Mouse (Mus musculus): ENCODE measurements around the gene Npas3. TPM values are rescaled to one million over a fixed set of nuclear protein-coding genes. Genes with fewer than 3 reads are reported as not detected.

Gene Npas3
- polyA plus RNA-seq, 1 experiment from 2014 or later: 0.49 TPM

DNA sequence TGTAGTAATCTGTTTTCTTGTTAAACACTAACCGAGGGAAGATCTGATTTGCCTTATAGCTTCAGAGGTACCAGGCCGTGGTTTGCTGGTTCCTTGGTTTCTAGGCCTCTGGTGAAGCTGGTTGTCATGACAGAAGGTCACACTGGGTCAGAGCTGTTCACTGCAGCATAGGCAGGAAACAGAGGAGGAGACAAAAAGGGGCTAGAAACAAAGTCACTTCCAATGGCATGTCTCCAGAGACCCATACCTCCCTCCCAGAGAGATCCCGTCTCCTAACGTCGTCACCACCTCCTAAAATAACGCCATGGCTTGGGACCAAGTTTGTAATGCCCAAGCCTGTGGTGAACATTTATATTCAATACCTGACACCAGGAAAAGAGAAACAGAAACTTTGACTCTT lies 236.4 kb downstream of the Npas3 start:
- Histone ChIP-seq H3K9ac (ENCODE audit: low read length) (no peak overlapping the region), H3K9me3 (replicated peaks; ENCODE audit: control insufficient read depth, low read length) (no peaks in the 10 kb centered on the region), H3K4me1 (ENCODE audit: control insufficient read depth, insufficient read depth, low read length) (no peaks in the 10 kb centered on the region), H3K4me2 (ENCODE audit: low read depth, low read length) (no peak overlapping the region), H3K36me3 (ENCODE audit: control insufficient read depth, insufficient read depth) (no peaks in the 10 kb centered on the region), H3K4me3 (ENCODE audit: low read length) (no peak overlapping the region), H3K27me3 (ENCODE audit: control insufficient read depth, insufficient read depth, low read length) (no peaks in the 10 kb centered on the region), H3K27ac (ENCODE audit: low read length) (no peak overlapping the region)
- no peak for ATAC-seq (replicated peaks; ENCODE audit: extremely low read depth, insufficient read depth, low FRiP score)
- 60% methylated on average over 6 of the region's 6 CpGs for WGBS

DNA sequence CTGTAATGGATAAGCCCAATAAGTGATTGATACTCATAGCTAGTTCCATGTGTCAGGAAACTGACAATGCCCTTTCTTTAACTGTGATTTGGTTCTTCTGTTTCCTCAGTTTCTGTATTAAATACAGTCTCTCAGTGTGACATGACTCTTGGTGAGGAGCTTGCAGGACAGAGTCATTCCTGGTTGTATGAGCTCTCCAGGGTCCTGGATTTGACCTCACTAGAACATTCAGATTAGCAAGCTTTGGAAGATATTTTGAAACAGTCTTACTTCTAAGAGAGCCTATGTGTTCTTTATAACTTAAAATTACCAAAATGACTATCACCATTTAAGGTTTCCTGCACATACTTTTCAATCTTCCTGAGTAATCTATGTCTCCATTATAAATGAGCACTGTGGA lies 247.9 kb downstream of the Npas3 start:
- H3K9ac ChIP-seq (ENCODE audit: low read length): no peak overlapping the region
- H3K27ac ChIP-seq (ENCODE audit: low read length): no peak overlapping the region
- no peaks in the 10 kb centered on the region for H3K27me3 ChIP-seq (ENCODE audit: control insufficient read depth, insufficient read depth, low read length)
- H3K4me1 ChIP-seq (ENCODE audit: control insufficient read depth, insufficient read depth, low read length): no peaks in the 10 kb centered on the region
- ATAC-seq (replicated peaks; ENCODE audit: extremely low read depth, insufficient read depth, low FRiP score): no peak
- H3K36me3 ChIP-seq (ENCODE audit: control insufficient read depth, insufficient read depth): no peaks in the 10 kb centered on the region
- no peak overlapping the region for H3K4me3 ChIP-seq (ENCODE audit: low read length)
- no peak overlapping the region for H3K4me2 ChIP-seq (ENCODE audit: low read depth, low read length)
- H3K9me3 ChIP-seq (replicated peaks; ENCODE audit: control insufficient read depth, low read length): no peaks in the 10 kb centered on the region

DNA sequence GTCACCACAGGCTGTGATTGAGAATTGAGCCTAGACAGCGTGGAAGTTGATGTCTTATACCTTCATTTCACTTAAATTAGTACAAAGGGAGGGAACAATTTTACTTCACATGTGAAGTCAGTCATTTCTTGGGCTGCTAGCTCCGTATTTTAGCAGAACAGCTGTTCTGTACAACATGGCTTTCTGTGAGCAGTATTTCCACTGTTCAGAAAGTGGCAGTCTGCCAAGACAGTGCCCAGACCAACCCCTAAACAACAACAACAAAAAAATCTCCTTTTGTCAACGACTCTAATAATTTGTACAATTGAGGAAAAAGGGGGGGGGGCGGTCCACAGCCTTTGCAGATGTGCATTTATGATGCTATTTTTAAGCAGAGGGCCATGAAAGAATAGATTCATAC lies 266.4 kb downstream of the Npas3 start:
- H3K4me2 ChIP-seq (ENCODE audit: low read depth, low read length): no peak overlapping the region
- H3K27ac ChIP-seq (ENCODE audit: low read length): no peak overlapping the region
- no peaks in the 10 kb centered on the region for H3K4me1 ChIP-seq (ENCODE audit: control insufficient read depth, insufficient read depth, low read length)
- no peak overlapping the region for H3K9ac ChIP-seq (ENCODE audit: low read length)
- H3K9me3 ChIP-seq (replicated peaks; ENCODE audit: control insufficient read depth, low read length): no peaks in the 10 kb centered on the region
- WGBS: 57% methylated on average over 4 of the region's 4 CpGs
- no peaks in the 10 kb centered on the region for H3K27me3 ChIP-seq (ENCODE audit: control insufficient read depth, insufficient read depth, low read length)
- no peak overlapping the region for H3K4me3 ChIP-seq (ENCODE audit: low read length)
- no peak for ATAC-seq (replicated peaks; ENCODE audit: extremely low read depth, insufficient read depth, low FRiP score)
- H3K36me3 ChIP-seq (ENCODE audit: control insufficient read depth, insufficient read depth): no peaks in the 10 kb centered on the region

DNA sequence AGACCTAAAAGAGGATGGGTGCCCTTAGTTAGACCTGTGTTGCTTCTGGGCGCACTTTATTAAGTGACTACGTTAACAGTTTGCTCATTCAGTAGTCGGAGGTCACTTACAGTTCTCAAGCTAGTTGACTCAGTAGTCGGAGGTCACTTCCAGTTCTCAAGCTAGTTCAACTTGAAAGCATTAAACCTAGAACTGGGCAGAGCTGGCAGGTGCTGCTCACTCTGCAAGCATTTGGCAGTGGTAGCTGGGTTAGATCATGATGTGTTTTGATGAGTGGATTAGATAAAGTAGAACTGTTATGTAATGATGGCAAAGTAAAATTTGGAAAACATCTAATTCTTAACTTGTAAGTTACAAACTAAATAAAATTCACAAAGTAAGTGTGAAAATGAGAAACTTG lies 271.1 kb downstream of the Npas3 start:
- Histone ChIP-seq H3K36me3 (ENCODE audit: control insufficient read depth, insufficient read depth) (no peaks in the 10 kb centered on the region), H3K27me3 (ENCODE audit: control insufficient read depth, insufficient read depth, low read length) (no peaks in the 10 kb centered on the region), H3K4me1 (ENCODE audit: control insufficient read depth, insufficient read depth, low read length) (no peaks in the 10 kb centered on the region), H3K27ac (ENCODE audit: low read length) (no peak overlapping the region), H3K4me3 (ENCODE audit: low read length) (no peak overlapping the region), H3K9me3 (replicated peaks; ENCODE audit: control insufficient read depth, low read length) (no peaks in the 10 kb centered on the region), H3K9ac (ENCODE audit: low read length) (no peak overlapping the region), H3K4me2 (ENCODE audit: low read depth, low read length) (no peak overlapping the region)
- WGBS: 72% methylated on average over 4 of the region's 4 CpGs
- no peak for ATAC-seq (replicated peaks; ENCODE audit: extremely low read depth, insufficient read depth, low FRiP score)

DNA sequence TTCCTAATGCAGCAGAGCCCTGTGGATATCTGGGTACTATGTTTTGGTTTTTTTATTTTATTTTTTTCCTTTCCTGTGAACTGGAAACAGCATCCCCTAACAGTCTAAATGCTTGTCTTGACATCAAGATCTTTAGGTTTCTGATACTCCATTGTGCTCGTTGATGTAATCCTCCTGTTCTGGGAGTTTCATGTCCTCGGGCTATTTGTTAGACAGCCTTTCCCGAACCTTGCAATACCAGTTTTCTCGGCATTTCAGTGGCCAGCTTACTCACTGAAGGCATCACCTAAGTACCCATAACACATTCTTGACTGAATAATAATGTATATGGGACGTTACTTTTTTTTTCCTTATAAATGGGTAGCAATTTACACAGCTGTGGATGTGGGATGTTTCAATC lies 274.2 kb downstream of the Npas3 start:
- Histone ChIP-seq H3K4me1 (ENCODE audit: control insufficient read depth, insufficient read depth, low read length) (no peaks in the 10 kb centered on the region), H3K27ac (ENCODE audit: low read length) (no peak overlapping the region), H3K4me2 (ENCODE audit: low read depth, low read length) (no peak overlapping the region), H3K36me3 (ENCODE audit: control insufficient read depth, insufficient read depth) (no peaks in the 10 kb centered on the region), H3K9me3 (replicated peaks; ENCODE audit: control insufficient read depth, low read length) (no peaks in the 10 kb centered on the region), H3K4me3 (ENCODE audit: low read length) (no peak overlapping the region), H3K27me3 (ENCODE audit: control insufficient read depth, insufficient read depth, low read length) (no peaks in the 10 kb centered on the region), H3K9ac (ENCODE audit: low read length) (no peak overlapping the region)
- ATAC-seq (replicated peaks; ENCODE audit: extremely low read depth, insufficient read depth, low FRiP score): no peak
- WGBS: 71% methylated on average over 5 of the region's 5 CpGs

DNA sequence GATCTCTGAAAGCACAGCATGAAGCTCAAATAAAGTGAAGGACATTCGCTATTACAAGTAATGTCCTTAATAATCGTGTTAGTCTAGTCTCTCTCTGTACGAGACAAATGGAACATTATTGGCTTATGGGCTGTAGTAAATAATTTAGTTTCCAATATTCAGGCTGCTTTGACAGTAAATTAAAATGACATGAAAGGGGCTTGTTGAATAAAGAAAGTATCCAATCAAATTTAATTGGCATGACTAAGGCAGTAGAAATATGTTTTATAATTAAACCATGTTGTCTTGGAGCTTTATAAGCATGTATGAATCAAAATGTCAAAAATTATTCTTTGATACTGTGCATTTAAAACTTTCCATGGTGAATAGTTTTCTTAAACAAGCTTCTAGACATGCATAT lies 278.6 kb downstream of the Npas3 start:
- no peak overlapping the region for H3K9ac ChIP-seq (ENCODE audit: low read length)
- H3K9me3 ChIP-seq (replicated peaks; ENCODE audit: control insufficient read depth, low read length): no peaks in the 10 kb centered on the region
- H3K27me3 ChIP-seq (ENCODE audit: control insufficient read depth, insufficient read depth, low read length): no peaks in the 10 kb centered on the region
- H3K27ac ChIP-seq (ENCODE audit: low read length): no peak overlapping the region
- 94% methylated on average over 3 of the region's 3 CpGs for WGBS
- H3K4me3 ChIP-seq (ENCODE audit: low read length): no peak overlapping the region
- H3K4me1 ChIP-seq (ENCODE audit: control insufficient read depth, insufficient read depth, low read length): no peaks in the 10 kb centered on the region
- no peaks in the 10 kb centered on the region for H3K36me3 ChIP-seq (ENCODE audit: control insufficient read depth, insufficient read depth)
- H3K4me2 ChIP-seq (ENCODE audit: low read depth, low read length): no peak overlapping the region
- no peak for ATAC-seq (replicated peaks; ENCODE audit: extremely low read depth, insufficient read depth, low FRiP score)

DNA sequence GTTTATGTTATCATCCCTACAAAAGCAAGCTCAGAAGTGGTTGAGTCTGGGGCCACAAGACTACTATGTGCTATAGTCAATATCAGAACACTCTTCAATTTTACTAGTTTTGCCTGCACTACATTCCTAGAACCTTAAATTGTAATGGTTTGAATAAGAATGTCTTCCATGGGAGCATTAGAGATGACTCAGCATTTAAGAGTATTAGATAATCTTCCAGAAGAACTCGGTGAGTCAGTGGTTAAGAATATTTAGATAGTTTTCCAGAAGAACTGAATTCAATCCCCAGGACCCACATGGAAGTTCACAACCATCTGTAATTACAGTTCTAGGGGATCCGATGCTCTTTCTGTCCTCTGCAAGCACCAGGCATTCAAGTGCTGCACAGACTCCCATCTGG lies 280.9 kb downstream of the Npas3 start:
- Histone ChIP-seq H3K27ac (ENCODE audit: low read length) (no peak overlapping the region), H3K36me3 (ENCODE audit: control insufficient read depth, insufficient read depth) (no peaks in the 10 kb centered on the region), H3K4me3 (ENCODE audit: low read length) (no peak overlapping the region), H3K27me3 (ENCODE audit: control insufficient read depth, insufficient read depth, low read length) (no peaks in the 10 kb centered on the region), H3K9ac (ENCODE audit: low read length) (no peak overlapping the region), H3K4me2 (ENCODE audit: low read depth, low read length) (no peak overlapping the region), H3K9me3 (replicated peaks; ENCODE audit: control insufficient read depth, low read length) (no peaks in the 10 kb centered on the region), H3K4me1 (ENCODE audit: control insufficient read depth, insufficient read depth, low read length) (no peaks in the 10 kb centered on the region)
- WGBS: 65% methylated on average over 2 of the region's 2 CpGs
- ATAC-seq (replicated peaks; ENCODE audit: extremely low read depth, insufficient read depth, low FRiP score): no peak

DNA sequence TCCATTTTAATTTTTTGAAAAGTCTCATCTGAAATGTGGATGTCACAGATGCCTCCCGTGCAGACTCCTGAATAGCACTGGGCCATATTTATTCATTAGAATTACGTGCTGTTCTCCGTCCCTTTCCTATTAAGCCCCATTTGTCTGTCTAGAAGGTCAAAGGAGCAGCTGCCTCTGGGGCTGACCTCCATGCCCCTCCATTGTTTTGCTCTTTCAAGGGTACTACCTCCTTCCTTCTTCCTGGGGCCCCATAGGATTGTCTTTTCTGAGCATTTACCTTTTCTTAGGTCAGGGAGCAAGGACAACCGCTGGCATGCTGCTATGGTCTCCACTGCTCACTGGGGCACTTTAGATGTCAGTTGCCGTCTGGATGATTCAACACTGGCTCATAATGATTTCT lies 288.3 kb downstream of the Npas3 start:
- Histone ChIP-seq H3K27ac (ENCODE audit: low read length) (no peak overlapping the region), H3K36me3 (ENCODE audit: control insufficient read depth, insufficient read depth) (no peaks in the 10 kb centered on the region), H3K9ac (ENCODE audit: low read length) (no peak overlapping the region), H3K4me1 (ENCODE audit: control insufficient read depth, insufficient read depth, low read length) (no peaks in the 10 kb centered on the region), H3K9me3 (replicated peaks; ENCODE audit: control insufficient read depth, low read length) (no peaks in the 10 kb centered on the region), H3K4me2 (ENCODE audit: low read depth, low read length) (no peak overlapping the region), H3K27me3 (ENCODE audit: control insufficient read depth, insufficient read depth, low read length) (no peaks in the 10 kb centered on the region), H3K4me3 (ENCODE audit: low read length) (no peak overlapping the region)
- 79% methylated on average over 5 of the region's 5 CpGs for WGBS
- ATAC-seq (replicated peaks; ENCODE audit: extremely low read depth, insufficient read depth, low FRiP score): no peak

DNA sequence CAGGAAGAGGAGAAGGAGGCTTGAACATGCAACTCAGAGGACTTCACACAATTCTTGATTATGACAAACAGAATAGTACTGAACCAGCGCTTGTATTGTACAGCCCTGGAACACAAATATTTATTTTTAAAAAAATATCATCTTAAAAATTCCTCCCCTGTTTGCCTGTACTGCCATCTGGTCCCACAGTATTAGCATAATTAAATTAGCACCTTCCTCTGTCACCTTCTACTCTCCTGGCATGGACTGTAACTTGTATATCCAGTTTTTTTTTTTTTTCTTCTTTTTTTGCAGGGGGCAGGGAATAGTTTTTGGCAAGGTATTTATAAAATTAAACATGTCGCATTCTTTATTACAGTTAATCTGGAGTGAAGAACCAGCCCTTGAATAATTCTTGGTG lies 307.9 kb downstream of the Npas3 start:
- Histone ChIP-seq H3K4me1 (ENCODE audit: control insufficient read depth, insufficient read depth, low read length) (no peaks in the 10 kb centered on the region), H3K27ac (ENCODE audit: low read length) (no peak overlapping the region), H3K36me3 (ENCODE audit: control insufficient read depth, insufficient read depth) (no peaks in the 10 kb centered on the region), H3K4me2 (ENCODE audit: low read depth, low read length) (no peak overlapping the region), H3K9me3 (replicated peaks; ENCODE audit: control insufficient read depth, low read length) (no peaks in the 10 kb centered on the region), H3K27me3 (ENCODE audit: control insufficient read depth, insufficient read depth, low read length) (no peaks in the 10 kb centered on the region), H3K9ac (ENCODE audit: low read length) (no peak overlapping the region), H3K4me3 (ENCODE audit: low read length) (no peak overlapping the region)
- 85% methylated on average over 2 of the region's 2 CpGs for WGBS
- ATAC-seq (replicated peaks; ENCODE audit: extremely low read depth, insufficient read depth, low FRiP score): no peak

DNA sequence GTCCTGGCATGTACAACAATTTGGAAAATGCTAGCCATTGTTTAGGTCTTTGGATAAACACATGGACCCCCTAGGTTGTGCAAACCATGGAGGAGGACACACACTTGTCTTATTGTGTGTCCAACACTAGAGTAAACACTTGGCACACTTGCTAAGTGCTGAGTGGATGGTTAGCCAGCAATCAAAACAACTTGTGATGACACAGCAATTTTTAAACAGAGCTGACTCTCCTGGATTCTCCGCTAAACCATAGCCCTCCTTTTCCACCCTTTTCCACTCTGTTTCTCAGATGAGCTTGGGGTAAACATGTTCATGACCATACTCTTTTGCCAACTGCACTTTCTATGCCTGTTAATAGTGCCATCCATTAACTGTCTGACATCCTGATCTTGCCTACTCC lies 309.8 kb downstream of the Npas3 start:
- no peak for ATAC-seq (replicated peaks; ENCODE audit: extremely low read depth, insufficient read depth, low FRiP score)
- no peaks in the 10 kb centered on the region for H3K36me3 ChIP-seq (ENCODE audit: control insufficient read depth, insufficient read depth)
- no peaks in the 10 kb centered on the region for H3K9me3 ChIP-seq (replicated peaks; ENCODE audit: control insufficient read depth, low read length)
- H3K4me2 ChIP-seq (ENCODE audit: low read depth, low read length): no peak overlapping the region
- H3K4me3 ChIP-seq (ENCODE audit: low read length): no peak overlapping the region
- H3K9ac ChIP-seq (ENCODE audit: low read length): no peak overlapping the region
- H3K4me1 ChIP-seq (ENCODE audit: control insufficient read depth, insufficient read depth, low read length): no peaks in the 10 kb centered on the region
- no peak overlapping the region for H3K27ac ChIP-seq (ENCODE audit: low read length)
- H3K27me3 ChIP-seq (ENCODE audit: control insufficient read depth, insufficient read depth, low read length): no peaks in the 10 kb centered on the region
- WGBS: 88% methylated on average over 1 of the region's 1 CpGs
